Mouse (Mus musculus) heart, adult 8-10 months (tissue): ENCODE results near the gene Lhpp. TPM values are rescaled to one million over a fixed set of nuclear protein-coding genes. Genes with fewer than 3 reads are reported as not detected.

ENCODE experiments used
- DNase-seq: peaks from one replicate; pipeline ENCODE4 v3.0.0; 2022; ENCODE audit warnings: low spot score
- total RNA-seq, 4 experiments: library from RNA; stranded (reverse); gene quantifications; 2 replicates each; pipeline ENCODE4 v1.2.4; 2022

Gene Lhpp
- total RNA-seq, 4 experiments from 2014 or later: 14.4 to 18.0 (median 16.6) TPM

GRCm38 (mm10) chr7:132735145-132735544 lies 124.7 kb downstream of the Lhpp start:
- DNase-seq: peak; percentile 74

- DNase-seq: peak; percentile 66
Measured at GRCm38 (mm10) chr7:132736099-132736862, 125.8 kb downstream of the Lhpp start.

GRCm38 (mm10) chr7:132738844-132739243 lies 128.4 kb downstream of the Lhpp start:
- DNase-seq: no peak

- DNase-seq: no peak
Measured at GRCm38 (mm10) chr7:132739829-132740228, 129.4 kb downstream of the Lhpp start.

- DNase-seq: no peak
Measured at GRCm38 (mm10) chr7:132742912-132743311, 132.5 kb downstream of the Lhpp start.

GRCm38 (mm10) chr7:132747096-132747495 lies 136.7 kb downstream of the Lhpp start:
- DNase-seq: no peak

GRCm38 (mm10) chr7:132748076-132748769 lies 137.8 kb downstream of the Lhpp start:
- no peak for DNase-seq

- no peak for DNase-seq
Measured at GRCm38 (mm10) chr7:132749504-132749903, 139.1 kb downstream of the Lhpp start.

GRCm38 (mm10) chr7:132751716-132752115 lies 141.3 kb downstream of the Lhpp start:
- no peak for DNase-seq

GRCm38 (mm10) chr7:132753518-132754388 lies 143.3 kb downstream of the Lhpp start:
- no peak for DNase-seq

- no peak for DNase-seq
Measured at GRCm38 (mm10) chr7:132754389-132754750, 143.9 kb downstream of the Lhpp start.

Other genes starting within 250 kb of the Lhpp start
- gene Oat, start 34.2 kb upstream of the Lhpp start, total RNA-seq: 100 to 1,000 TPM; 179 to 196 (median 187) TPM
- not detected for gene Nkx1-2, start 11.0 kb upstream of the Lhpp start, total RNA-seq
- gene Fam53b, start 203.2 kb downstream of the Lhpp start, total RNA-seq: 10 to 100 TPM; 24.0 to 31.3 (median 26.9) TPM
- gene Eef1akmt2, start 242.0 kb downstream of the Lhpp start, total RNA-seq: 10 to 100 TPM in 2 of 4 experiments, 1 to 10 TPM in 2; 6.2 to 10.0 (median 8.4) TPM
- gene Abraxas2, start 248.6 kb downstream of the Lhpp start, total RNA-seq: 10 to 100 TPM; 16.8 to 21.9 (median 20.5) TPM